ENCODE assay signal across 18 mouse cellular contexts in genomic region chr5:77130310-77131020, GRCm38 (mm10). TPM values are rescaled to one million over a fixed set of nuclear protein-coding genes. Genes with fewer than 3 reads are reported as not detected.
DNase-seq lines count a peak whose midpoint lies in the region; ATAC-seq and TF ChIP-seq lines count a peak whose summit lies in the region.
"Had no signal": no experiment of that assay in that cellular context is flagged by ENCODE, and none has a peak within 500 bp of the region (broad histone marks: within the 10 kb centered on the region; RNA-seq: fewer than 3 reads in every experiment).

No protein-coding gene starts in this region.

- no peak overlapping the region for H3K4me3 ChIP-seq in lung, embryonic 14.5 days (ENCODE audit: low read depth, low read length)
- H3K4me3 ChIP-seq in heart, embryonic 16.5 days (ENCODE audit: low read length), result peak overlapping the region; percentile 19; the same call in 1 of the 2 replicates
- no peak overlapping the region for H3K4me3 ChIP-seq in midbrain, embryonic 15.5 days
- H3K4me3 ChIP-seq in forebrain, embryonic 16.5 days (replicated peaks; ENCODE audit: low read length), result no peak overlapping the region
- H3K4me3 ChIP-seq: embryonic facial prominence, embryonic 13.5 days; forebrain, embryonic 12.5 days; hindbrain, embryonic 15.5 days; liver, embryonic 12.5 days; midbrain, embryonic 10.5 days; myocyte had no signal

- H3K27ac ChIP-seq in lung, embryonic 14.5 days (ENCODE audit: low read depth), result peak overlapping the region; percentile 73; the same call in 1 of the 2 replicates
- peak overlapping the region; percentile 98 for H3K27ac ChIP-seq in heart, embryonic 16.5 days (ENCODE audit: low read length)
- no peak overlapping the region for H3K27ac ChIP-seq in midbrain, embryonic 15.5 days
- no peak overlapping the region for H3K27ac ChIP-seq in forebrain, embryonic 16.5 days (ENCODE audit: low read length)
- H3K27ac ChIP-seq: embryonic facial prominence, embryonic 13.5 days; forebrain, embryonic 12.5 days; hindbrain, embryonic 15.5 days; liver, embryonic 12.5 days; midbrain, embryonic 10.5 days had no signal

- H3K27me3 ChIP-seq in lung, embryonic 14.5 days (ENCODE audit: insufficient read depth, low read length), result no peaks in the 10 kb centered on the region
- no peaks in the 10 kb centered on the region for H3K27me3 ChIP-seq in heart, embryonic 16.5 days (ENCODE audit: control insufficient read depth, insufficient read depth, low read length)
- peaks cover 41% of the 10 kb centered on the region for H3K27me3 ChIP-seq in midbrain, embryonic 15.5 days (replicated peaks)
- no peaks in the 10 kb centered on the region; the same call in 1 of the 2 replicates for H3K27me3 ChIP-seq in forebrain, embryonic 16.5 days (replicated peaks; ENCODE audit: control insufficient read depth, insufficient read depth, low read length)
- H3K27me3 ChIP-seq: embryonic facial prominence, embryonic 13.5 days; hindbrain, embryonic 15.5 days; liver, embryonic 12.5 days had no signal

- H3K36me3 ChIP-seq in lung, embryonic 14.5 days (ENCODE audit: insufficient read depth), result no peaks in the 10 kb centered on the region
- 0 out of 2 replicates have a peak, but pooled peaks cover 3% of the 10 kb centered on the region for H3K36me3 ChIP-seq in heart, embryonic 16.5 days (ENCODE audit: control insufficient read depth, insufficient read depth)
- no peaks in the 10 kb centered on the region for H3K36me3 ChIP-seq in midbrain, embryonic 15.5 days (replicated peaks)
- no peaks in the 10 kb centered on the region for H3K36me3 ChIP-seq in forebrain, embryonic 16.5 days (ENCODE audit: control insufficient read depth, insufficient read depth)
- H3K36me3 ChIP-seq: embryonic facial prominence, embryonic 13.5 days; forebrain, embryonic 12.5 days; hindbrain, embryonic 15.5 days; liver, embryonic 12.5 days; midbrain, embryonic 10.5 days had no signal

- peak; percentile 38; the same call in 1 of the 2 replicates for ATAC-seq in lung, embryonic 14.5 days (ENCODE audit: insufficient read depth)
- ATAC-seq in activated CD4-positive, CD25-positive, alpha-beta regulatory T cell, adult 4 months, result peak; percentile 84
- peak; percentile 90 for ATAC-seq in heart, embryonic 16.5 days (replicated peaks; ENCODE audit: extremely low read depth, insufficient read depth, low FRiP score)
- ATAC-seq in megakaryocyte progenitor cell, adult 5-6 weeks (replicated peaks; ENCODE audit: poor library complexity), result 0 out of 2 replicates have a peak, but pooled peaks have one; percentile 3
- no peak for ATAC-seq in midbrain, embryonic 15.5 days (replicated peaks)
- no peak for ATAC-seq in forebrain, embryonic 16.5 days
- ATAC-seq: liver, embryonic 12.5 days; Patski had no signal

- no peak overlapping the region for H3K9ac ChIP-seq in lung, embryonic 14.5 days
- peak overlapping the region; percentile 61 for H3K9ac ChIP-seq in heart, embryonic 16.5 days (ENCODE audit: low read length)
- no peak overlapping the region for H3K9ac ChIP-seq in midbrain, embryonic 15.5 days
- no peak overlapping the region for H3K9ac ChIP-seq in forebrain, embryonic 16.5 days (replicated peaks; ENCODE audit: low read depth, low read length)
- H3K9ac ChIP-seq: embryonic facial prominence, embryonic 13.5 days; forebrain, embryonic 12.5 days; hindbrain, embryonic 15.5 days; liver, embryonic 12.5 days had no signal

- peaks cover 8% of the 10 kb centered on the region; the same call in 1 of the 2 replicates for H3K9me3 ChIP-seq in lung, embryonic 14.5 days (ENCODE audit: low read depth, low read length)
- peaks cover 9% of the 10 kb centered on the region for H3K9me3 ChIP-seq in heart, embryonic 16.5 days (replicated peaks; ENCODE audit: control insufficient read depth, low read length)
- no peaks in the 10 kb centered on the region for H3K9me3 ChIP-seq in midbrain, embryonic 15.5 days
- peaks cover 2% of the 10 kb centered on the region; the same call in 1 of the 2 replicates for H3K9me3 ChIP-seq in forebrain, embryonic 16.5 days (ENCODE audit: control insufficient read depth, low read length)
- H3K9me3 ChIP-seq: embryonic facial prominence, embryonic 13.5 days; liver, embryonic 12.5 days; midbrain, embryonic 10.5 days had no signal

- no peak overlapping the region for H3K4me2 ChIP-seq in lung, embryonic 14.5 days
- peak overlapping the region; percentile 54 for H3K4me2 ChIP-seq in heart, embryonic 16.5 days (ENCODE audit: low read depth, low read length)
- no peak overlapping the region for H3K4me2 ChIP-seq in midbrain, embryonic 15.5 days
- no peak overlapping the region for H3K4me2 ChIP-seq in forebrain, embryonic 16.5 days (ENCODE audit: low read length)
- H3K4me2 ChIP-seq: embryonic facial prominence, embryonic 13.5 days; forebrain, embryonic 12.5 days; hindbrain, embryonic 15.5 days; liver, embryonic 12.5 days had no signal

- peaks cover 6% of the 10 kb centered on the region for H3K4me1 ChIP-seq in lung, embryonic 14.5 days (ENCODE audit: insufficient read depth)
- H3K4me1 ChIP-seq in heart, embryonic 16.5 days (ENCODE audit: control insufficient read depth, insufficient read depth, low read length), result peaks cover 42% of the 10 kb centered on the region
- H3K4me1 ChIP-seq in midbrain, embryonic 15.5 days, result no peaks in the 10 kb centered on the region
- no peaks in the 10 kb centered on the region for H3K4me1 ChIP-seq in forebrain, embryonic 16.5 days (replicated peaks; ENCODE audit: control insufficient read depth, insufficient read depth, low read length)
- H3K4me1 ChIP-seq: embryonic facial prominence, embryonic 13.5 days; forebrain, embryonic 12.5 days; hindbrain, embryonic 15.5 days had no signal

- TF ChIP-seq CTCF in lung, embryonic 14.5 days (IDR thresholded peaks at IDR 0.05; ENCODE audit: low read depth), result no peak

- no peak for DNase-seq in lung, embryonic 14.5 days
- no peak for DNase-seq in lung, postnatal 10 days
- DNase-seq in natural killer cell, adult 2 months (ENCODE audit: low spot score in 2 of 2), result no peak
- DNase-seq: adrenal gland, postnatal 14 days; cerebellum, postnatal 10 days; thymus, postnatal 4 days had no signal

- WGBS in lung, embryonic 14.5 days, result 35% methylated on average over 16 of the region's 16 CpGs
- WGBS in heart, embryonic 16.5 days, result 26% methylated on average over 16 of the region's 16 CpGs
- 76% methylated on average over 16 of the region's 16 CpGs for WGBS in midbrain, embryonic 15.5 days
- WGBS in forebrain, embryonic 16.5 days, result 86% methylated on average over 16 of the region's 16 CpGs

RNA-seq across cellular contexts. Expression of gene Hopx, which starts 15.5 kb away (rescaled TPM):
- 2.4 and 3.6 TPM in 2 replicates for polyA plus RNA-seq in lung, embryonic 14.5 days (2014; fragmentation: Nextera tagmentation; extraction: Ambion mirVana)
- 10 to 100 TPM; 17.5 to 20.6 TPM for polyA plus RNA-seq in activated CD4-positive, CD25-positive, alpha-beta regulatory T cell, adult 4 months (2017; shearing (Covaris generic))
- polyA plus RNA-seq in heart, embryonic 16.5 days (2015; fragmentation: Nextera tagmentation; extraction: Ambion mirVana), result 16.7 and 21.9 TPM in 2 replicates
- 5.5 TPM in 2 replicates for total RNA-seq in megakaryocyte progenitor cell, adult 5-6 weeks (2015)
- 1.5 and 3.2 TPM in 2 replicates for total RNA-seq in megakaryocyte progenitor cell, adult 5-6 weeks (2017)
- 0.74 and 0.98 TPM in 2 replicates for polyA plus RNA-seq in midbrain, embryonic 15.5 days (2015; fragmentation: Nextera tagmentation; extraction: Ambion mirVana)
- polyA plus RNA-seq in forebrain, embryonic 16.5 days (2015; fragmentation: Nextera tagmentation; extraction: Ambion mirVana), result 1.2 and 1.6 TPM in 2 replicates
- polyA plus RNA-seq: liver, embryonic 12.5 days; Patski had no signal

Comparison
In these comparisons a context has a peak if more than half of its experiments do, and no peak if none do; other contexts are left out.
1. ATAC-seq: peak in lung, embryonic 14.5 days (single experiment), activated CD4-positive, CD25-positive, alpha-beta regulatory T cell, adult 4 months (single experiment), heart, embryonic 16.5 days (single experiment) and megakaryocyte progenitor cell, adult 5-6 weeks (single experiment); none in midbrain, embryonic 15.5 days (single experiment) and forebrain, embryonic 16.5 days (single experiment).
2. H3K27ac ChIP-seq: peak in lung, embryonic 14.5 days (single experiment) and heart, embryonic 16.5 days (single experiment); none in midbrain, embryonic 15.5 days (single experiment) and forebrain, embryonic 16.5 days (single experiment).